Mouse (Mus musculus): ENCODE data around the gene Lrmda. TPM values are rescaled to one million over a fixed set of nuclear protein-coding genes. Genes with fewer than 3 reads are reported as not detected.

The Lrmda gene
- polyA plus RNA-seq, 1 experiment from 2014 or later = 0.94 TPM

DNA sequence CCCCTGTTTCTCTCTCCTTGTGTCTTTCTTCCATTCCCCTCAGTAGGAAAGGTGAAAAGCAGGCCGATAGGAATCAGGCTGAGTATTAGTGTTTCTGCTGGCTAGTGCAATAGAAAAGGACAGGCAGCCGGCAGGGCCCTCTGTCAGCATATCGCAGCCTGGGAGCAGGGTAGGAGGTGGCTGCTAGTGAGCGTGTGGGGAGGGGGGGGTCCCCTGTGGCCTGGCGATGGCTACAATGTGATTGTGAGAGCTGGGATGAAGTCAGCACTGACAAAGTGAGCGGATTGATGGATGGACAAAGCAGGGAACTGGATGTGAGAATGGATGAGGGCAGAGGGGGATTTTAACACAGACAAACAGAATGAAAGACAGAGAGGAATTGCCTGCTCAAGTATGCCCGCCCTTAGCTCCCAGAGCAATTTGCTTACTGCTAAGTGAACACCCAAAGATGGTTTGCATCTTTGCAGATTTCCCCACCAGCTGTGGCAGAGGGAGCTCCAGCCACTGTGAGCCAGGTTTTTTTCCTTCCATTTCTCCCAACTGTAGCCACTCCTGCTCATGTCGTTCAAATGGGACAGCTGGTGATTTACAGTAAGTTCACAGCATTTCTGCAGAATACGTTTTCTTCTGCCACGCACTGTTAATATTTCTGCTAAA lies 240.0 kb downstream of the Lrmda start:
- Histone ChIP-seq H3K4me3 (replicated peaks; ENCODE audit: low read length) (no peak overlapping the region), H3K27me3 (ENCODE audit: control insufficient read depth, insufficient read depth, low read length) (no peaks in the 10 kb centered on the region), H3K9me3 (replicated peaks; ENCODE audit: control insufficient read depth, low read length) (no peaks in the 10 kb centered on the region), H3K27ac (ENCODE audit: low read length) (no peak overlapping the region), H3K4me1 (ENCODE audit: control insufficient read depth, insufficient read depth, low read length) (peaks cover 8% of the 10 kb centered on the region; the same call in 1 of the 2 replicates), H3K36me3 (ENCODE audit: control insufficient read depth, insufficient read depth, low read length) (no peaks in the 10 kb centered on the region), H3K4me2 (ENCODE audit: low read depth, low read length) (peak overlapping the region; percentile 16; the same call in 1 of the 2 replicates), H3K9ac (ENCODE audit: low read length) (0 out of 2 replicates have a peak overlapping the region, but pooled peaks have one; percentile 12)
- 28% methylated on average over 10 of the region's 10 CpGs for WGBS
- ATAC-seq (ENCODE audit: insufficient read depth, low FRiP score) = no peak

DNA sequence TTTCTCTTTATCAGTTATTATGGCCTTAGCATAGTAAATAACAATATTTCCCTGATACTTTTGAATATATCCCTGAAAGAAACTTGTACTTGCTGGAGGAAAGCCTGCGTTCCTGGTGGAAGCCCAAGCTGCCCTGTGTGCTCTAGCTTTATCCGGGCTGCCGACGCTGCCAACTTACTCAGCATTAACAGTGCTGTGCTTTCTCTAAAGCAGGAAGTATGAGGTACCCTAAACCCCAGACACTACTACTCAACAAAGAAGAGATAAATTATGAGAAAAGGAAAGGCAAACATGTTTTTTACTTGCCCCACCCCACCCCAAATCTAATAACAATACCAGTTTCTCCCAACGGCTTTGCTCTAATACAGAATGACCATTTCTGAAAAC lies 240.5 kb downstream of the Lrmda start:
- Histone ChIP-seq H3K27ac (ENCODE audit: low read length) (no peak overlapping the region), H3K36me3 (ENCODE audit: control insufficient read depth, insufficient read depth, low read length) (no peaks in the 10 kb centered on the region), H3K27me3 (ENCODE audit: control insufficient read depth, insufficient read depth, low read length) (no peaks in the 10 kb centered on the region), H3K4me2 (ENCODE audit: low read depth, low read length) (peak overlapping the region; percentile 16; the same call in 1 of the 2 replicates), H3K9me3 (replicated peaks; ENCODE audit: control insufficient read depth, low read length) (no peaks in the 10 kb centered on the region), H3K9ac (ENCODE audit: low read length) (no peak overlapping the region), H3K4me3 (replicated peaks; ENCODE audit: low read length) (no peak overlapping the region), H3K4me1 (ENCODE audit: control insufficient read depth, insufficient read depth, low read length) (peaks cover 8% of the 10 kb centered on the region; the same call in 1 of the 2 replicates)
- no peak for ATAC-seq (ENCODE audit: insufficient read depth, low FRiP score)
- 27% methylated on average over 5 of the region's 5 CpGs for WGBS

DNA sequence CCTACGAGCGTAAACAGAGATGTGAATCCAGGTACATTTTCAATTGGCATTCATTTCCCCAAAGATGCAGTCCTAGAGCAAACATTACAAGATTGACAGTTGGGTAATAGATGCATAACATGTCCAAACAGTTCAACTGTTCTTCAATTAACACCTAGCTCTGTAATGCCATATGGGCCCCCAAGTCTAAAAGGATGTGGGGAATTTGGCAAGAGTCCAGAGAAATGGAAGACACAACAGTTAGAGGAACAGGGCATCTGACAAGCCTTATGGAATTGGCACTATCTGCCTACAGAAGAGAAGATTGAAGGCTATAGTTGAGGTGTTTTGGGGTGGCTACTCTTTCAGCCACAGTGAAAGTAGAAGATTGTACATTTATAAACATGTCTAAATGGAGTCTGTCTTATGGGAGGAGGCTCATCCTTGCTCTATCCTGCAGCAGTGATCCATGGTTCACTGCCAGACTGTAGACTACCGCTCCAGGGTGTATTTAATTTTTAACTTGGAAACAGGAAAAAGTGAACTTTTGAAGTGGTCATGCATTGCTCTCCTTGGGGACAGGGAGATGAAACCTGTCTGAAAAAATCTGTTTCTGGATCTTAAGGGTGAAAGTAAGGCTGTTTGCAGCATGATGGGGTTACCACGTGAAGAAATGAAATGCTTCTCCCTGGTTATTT lies 245.9 kb downstream of the Lrmda start:
- Histone ChIP-seq H3K36me3 (ENCODE audit: control insufficient read depth, insufficient read depth, low read length) (no peaks in the 10 kb centered on the region), H3K27ac (ENCODE audit: low read length) (no peak overlapping the region), H3K4me3 (replicated peaks; ENCODE audit: low read length) (no peak overlapping the region), H3K9me3 (replicated peaks; ENCODE audit: control insufficient read depth, low read length) (no peaks in the 10 kb centered on the region), H3K9ac (ENCODE audit: low read length) (no peak overlapping the region), H3K4me1 (ENCODE audit: control insufficient read depth, insufficient read depth, low read length) (no peaks in the 10 kb centered on the region), H3K27me3 (ENCODE audit: control insufficient read depth, insufficient read depth, low read length) (no peaks in the 10 kb centered on the region), H3K4me2 (ENCODE audit: low read depth, low read length) (no peak overlapping the region)
- no peak for ATAC-seq (ENCODE audit: insufficient read depth, low FRiP score)
- 79% methylated on average over 4 of the region's 4 CpGs for WGBS

DNA sequence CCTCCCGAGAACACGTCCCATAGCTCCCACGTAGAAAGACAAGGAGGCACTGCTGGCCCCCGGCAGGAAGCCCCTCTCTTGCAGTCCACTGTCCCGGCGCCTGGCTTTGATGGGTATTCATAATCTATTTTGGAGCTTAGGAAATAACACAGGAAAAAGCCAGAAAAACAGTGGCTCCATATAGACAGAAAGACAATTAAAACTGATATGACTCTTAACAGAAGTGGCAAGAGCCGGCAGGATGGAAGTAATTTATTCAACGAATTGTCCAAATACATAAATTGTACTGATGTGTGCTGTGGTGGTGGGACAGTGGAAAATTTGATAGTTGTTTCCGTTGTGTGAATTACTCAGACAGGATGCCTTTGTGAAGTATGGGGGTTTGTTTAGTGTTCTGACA lies 250.3 kb downstream of the Lrmda start:
- Histone ChIP-seq H3K9me3 (replicated peaks; ENCODE audit: control insufficient read depth, low read length) (no peaks in the 10 kb centered on the region), H3K4me2 (ENCODE audit: low read depth, low read length) (no peak overlapping the region), H3K9ac (ENCODE audit: low read length) (no peak overlapping the region), H3K36me3 (ENCODE audit: control insufficient read depth, insufficient read depth, low read length) (no peaks in the 10 kb centered on the region), H3K27me3 (ENCODE audit: control insufficient read depth, insufficient read depth, low read length) (no peaks in the 10 kb centered on the region), H3K4me1 (ENCODE audit: control insufficient read depth, insufficient read depth, low read length) (no peaks in the 10 kb centered on the region), H3K27ac (ENCODE audit: low read length) (no peak overlapping the region), H3K4me3 (replicated peaks; ENCODE audit: low read length) (no peak overlapping the region)
- ATAC-seq (ENCODE audit: insufficient read depth, low FRiP score) = no peak
- 71% methylated on average over 9 of the region's 9 CpGs for WGBS

DNA sequence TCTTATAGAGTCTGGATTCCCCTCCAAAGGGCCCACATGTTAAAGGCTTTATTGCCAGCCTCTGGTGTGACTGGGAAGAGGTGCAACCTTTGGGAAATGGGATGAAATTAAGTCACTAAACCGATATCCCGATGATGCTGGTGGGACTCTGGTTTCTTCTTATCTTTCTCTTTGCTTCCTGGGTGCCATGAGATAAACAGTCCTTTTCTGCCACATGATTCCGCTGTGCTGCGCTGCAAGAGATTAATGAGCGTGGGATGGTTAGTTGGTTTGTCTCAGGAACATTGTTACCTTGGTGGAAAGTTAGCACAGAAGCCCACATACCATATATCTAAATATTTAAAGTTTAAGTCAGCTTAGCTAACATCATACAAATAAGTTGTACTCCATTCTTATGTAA lies 258.5 kb downstream of the Lrmda start:
- Histone ChIP-seq H3K4me3 (replicated peaks; ENCODE audit: low read length) (no peak overlapping the region), H3K4me2 (ENCODE audit: low read depth, low read length) (no peak overlapping the region), H3K9me3 (replicated peaks; ENCODE audit: control insufficient read depth, low read length) (no peaks in the 10 kb centered on the region), H3K36me3 (ENCODE audit: control insufficient read depth, insufficient read depth, low read length) (no peaks in the 10 kb centered on the region), H3K9ac (ENCODE audit: low read length) (no peak overlapping the region), H3K27ac (ENCODE audit: low read length) (no peak overlapping the region), H3K27me3 (ENCODE audit: control insufficient read depth, insufficient read depth, low read length) (no peaks in the 10 kb centered on the region), H3K4me1 (ENCODE audit: control insufficient read depth, insufficient read depth, low read length) (no peaks in the 10 kb centered on the region)
- WGBS = 80% methylated on average over 5 of the region's 5 CpGs
- ATAC-seq (ENCODE audit: insufficient read depth, low FRiP score) = no peak

DNA sequence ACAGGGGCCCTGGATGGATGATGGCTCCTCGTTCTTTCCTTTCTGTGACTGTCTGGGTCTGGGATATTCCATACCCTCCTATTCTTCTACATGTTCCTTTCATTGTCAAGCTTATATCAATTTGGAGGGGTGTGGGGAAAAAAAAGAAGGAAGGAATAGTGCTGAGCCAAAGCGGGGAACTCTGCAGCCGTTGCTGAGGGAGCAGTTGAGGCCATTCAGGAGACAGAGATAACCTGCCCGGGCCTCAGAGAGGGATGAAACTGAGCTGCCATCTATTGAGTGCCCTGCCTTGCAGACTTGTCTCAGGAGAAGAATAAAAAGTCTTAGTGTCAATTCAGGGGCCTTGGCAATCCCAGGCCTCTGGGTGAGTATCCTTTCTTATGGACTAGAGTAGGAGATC lies 260.1 kb downstream of the Lrmda start:
- ATAC-seq (ENCODE audit: insufficient read depth, low FRiP score) = no peak

DNA sequence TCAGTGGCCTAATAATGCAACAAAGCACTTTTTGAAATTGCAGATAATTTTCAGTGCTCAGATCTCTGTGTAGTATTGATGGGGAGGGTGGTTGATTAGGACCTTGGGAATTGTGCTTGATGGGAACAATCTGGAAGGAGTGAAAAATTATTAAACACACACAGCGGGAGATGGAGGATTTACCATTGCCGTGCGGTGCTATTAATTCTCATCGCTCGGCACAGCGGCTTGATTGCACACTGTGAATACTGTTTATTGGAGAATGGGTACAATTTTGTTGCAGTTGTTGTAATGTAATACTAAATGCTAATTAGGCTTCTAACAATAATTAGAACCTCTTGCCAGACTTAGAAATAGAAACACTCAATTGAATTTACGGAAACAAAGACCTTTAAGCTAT lies 262.1 kb downstream of the Lrmda start:
- no peaks in the 10 kb centered on the region for H3K9me3 ChIP-seq (replicated peaks; ENCODE audit: control insufficient read depth, low read length)
- H3K4me3 ChIP-seq (replicated peaks; ENCODE audit: low read length) = no peak overlapping the region
- no peak for ATAC-seq (ENCODE audit: insufficient read depth, low FRiP score)
- no peaks in the 10 kb centered on the region for H3K27me3 ChIP-seq (ENCODE audit: control insufficient read depth, insufficient read depth, low read length)
- no peak overlapping the region for H3K27ac ChIP-seq (ENCODE audit: low read length)
- no peaks in the 10 kb centered on the region for H3K4me1 ChIP-seq (ENCODE audit: control insufficient read depth, insufficient read depth, low read length)
- no peaks in the 10 kb centered on the region for H3K36me3 ChIP-seq (ENCODE audit: control insufficient read depth, insufficient read depth, low read length)
- H3K4me2 ChIP-seq (ENCODE audit: low read depth, low read length) = no peak overlapping the region
- 78% methylated on average over 7 of the region's 7 CpGs for WGBS
- no peak overlapping the region for H3K9ac ChIP-seq (ENCODE audit: low read length)

More for the DNA sequence above, 260.1 kb downstream of the Lrmda start:
- Histone ChIP-seq H3K36me3 (ENCODE audit: control insufficient read depth, insufficient read depth, low read length) (no peaks in the 10 kb centered on the region), H3K4me1 (ENCODE audit: control insufficient read depth, insufficient read depth, low read length) (no peaks in the 10 kb centered on the region), H3K4me3 (replicated peaks; ENCODE audit: low read length) (no peak overlapping the region), H3K4me2 (ENCODE audit: low read depth, low read length) (no peak overlapping the region), H3K9me3 (replicated peaks; ENCODE audit: control insufficient read depth, low read length) (no peaks in the 10 kb centered on the region), H3K27me3 (ENCODE audit: control insufficient read depth, insufficient read depth, low read length) (no peaks in the 10 kb centered on the region), H3K9ac (ENCODE audit: low read length) (no peak overlapping the region), H3K27ac (ENCODE audit: low read length) (no peak overlapping the region)
- 83% methylated on average over 4 of the region's 4 CpGs for WGBS

DNA sequence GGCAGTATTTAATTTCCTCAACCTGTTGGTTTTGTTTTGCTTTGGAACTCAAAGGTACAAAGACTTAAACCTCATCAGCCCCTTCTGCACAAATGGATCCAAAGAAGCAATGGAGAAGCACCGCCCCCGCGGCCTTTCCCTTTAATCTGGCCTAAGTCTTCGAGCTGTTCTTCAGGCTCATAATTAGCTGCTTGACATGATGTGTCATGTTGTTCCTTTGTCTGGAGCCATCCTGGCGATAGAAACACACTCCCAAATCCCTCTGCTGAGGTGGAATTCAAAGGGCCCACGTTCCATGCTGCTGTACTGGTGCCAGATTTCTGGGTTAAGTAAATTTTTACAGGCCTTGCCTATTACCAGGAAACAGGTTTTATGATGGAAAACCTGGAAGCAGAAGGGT lies 263.3 kb downstream of the Lrmda start:
- Histone ChIP-seq H3K9ac (ENCODE audit: low read length) (no peak overlapping the region), H3K36me3 (ENCODE audit: control insufficient read depth, insufficient read depth, low read length) (no peaks in the 10 kb centered on the region), H3K4me2 (ENCODE audit: low read depth, low read length) (no peak overlapping the region), H3K4me3 (replicated peaks; ENCODE audit: low read length) (no peak overlapping the region), H3K27ac (ENCODE audit: low read length) (no peak overlapping the region), H3K27me3 (ENCODE audit: control insufficient read depth, insufficient read depth, low read length) (no peaks in the 10 kb centered on the region), H3K4me1 (ENCODE audit: control insufficient read depth, insufficient read depth, low read length) (no peaks in the 10 kb centered on the region), H3K9me3 (replicated peaks; ENCODE audit: control insufficient read depth, low read length) (no peaks in the 10 kb centered on the region)
- 69% methylated on average over 6 of the region's 6 CpGs for WGBS
- ATAC-seq (ENCODE audit: insufficient read depth, low FRiP score) = no peak

DNA sequence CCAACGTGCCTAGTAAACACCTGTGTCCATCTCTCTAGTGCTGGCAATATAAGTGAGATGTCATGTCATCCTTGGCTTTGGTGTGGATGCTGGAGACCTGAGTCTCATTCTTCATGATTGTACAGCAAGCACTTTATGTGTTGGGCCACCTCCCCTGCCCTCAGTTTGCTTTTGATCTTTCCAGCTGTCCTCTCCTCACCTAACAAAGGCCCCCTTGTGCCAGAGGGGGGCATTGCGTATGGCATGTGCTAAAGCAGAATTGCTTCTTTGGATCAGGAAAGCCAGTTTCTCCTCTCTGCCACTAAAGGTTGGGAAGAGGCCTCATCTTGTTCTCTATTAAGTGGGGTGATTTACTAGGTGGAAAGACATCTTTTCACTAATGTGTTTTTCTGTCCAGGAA lies 264.2 kb downstream of the Lrmda start:
- 86% methylated on average over 2 of the region's 2 CpGs for whole genome bisulfite sequencing
- Histone ChIP-seq H3K4me2 (ENCODE audit: low read depth, low read length) (no peak overlapping the region), H3K9me3 (replicated peaks; ENCODE audit: control insufficient read depth, low read length) (no peaks in the 10 kb centered on the region), H3K36me3 (ENCODE audit: control insufficient read depth, insufficient read depth, low read length) (no peaks in the 10 kb centered on the region), H3K9ac (ENCODE audit: low read length) (no peak overlapping the region), H3K27ac (ENCODE audit: low read length) (no peak overlapping the region), H3K4me1 (ENCODE audit: control insufficient read depth, insufficient read depth, low read length) (no peaks in the 10 kb centered on the region), H3K4me3 (replicated peaks; ENCODE audit: low read length) (no peak overlapping the region), H3K27me3 (ENCODE audit: control insufficient read depth, insufficient read depth, low read length) (no peaks in the 10 kb centered on the region)
- no peak for ATAC-seq (ENCODE audit: insufficient read depth, low FRiP score)
